Mouse (Mus musculus) ZHBTc4 (cell line): ENCODE results near the gene Emd.

Source experiments
- DNase-seq: peaks from one replicate; pipeline ENCODE4 v3.0.0-alpha.2; 2011; ENCODE audit warnings: low read depth, low spot score

Emd gene

GRCm38 (mm10) chrX:74273422-74274322 lies 19.2 kb downstream of the Emd start:
- DNase-seq, result peak; percentile 67

GRCm38 (mm10) chrX:74277916-74278315 lies 23.4 kb downstream of the Emd start:
- DNase-seq, result no peak

- no peak for DNase-seq
These were observed 26.7 kb downstream of the Emd start for GRCm38 (mm10) chrX:74281041-74281731.

- DNase-seq, result peak; percentile 88
These were observed 27.4 kb downstream of the Emd start, which contains the start of the genes Taz and Dnase1l1 for GRCm38 (mm10) chrX:74281732-74282394. TSS of gene Taz (plus strand) at chrX:74281912. TSS of gene Dnase1l1 (minus strand) at chrX:74282337.

- peak; percentile 93 for DNase-seq
These were observed 28.1 kb downstream of the Emd start for GRCm38 (mm10) chrX:74282395-74283091.

- DNase-seq, result no peak
These were observed 28.6 kb downstream of the Emd start for GRCm38 (mm10) chrX:74283092-74283437.

- no peak for DNase-seq
These were observed 38.9 kb downstream of the Emd start for GRCm38 (mm10) chrX:74293431-74293830.

- peak; percentile 97 for DNase-seq
These were observed 42.3 kb downstream of the Emd start, which contains the start of gene Atp6ap1 for GRCm38 (mm10) chrX:74296538-74297448. TSS of gene Atp6ap1 (plus strand) at chrX:74297097.

GRCm38 (mm10) chrX:74298348-74298747 lies 43.9 kb downstream of the Emd start:
- DNase-seq, result no peak

- no peak for DNase-seq
These were observed 45.2 kb downstream of the Emd start for GRCm38 (mm10) chrX:74299721-74300120.

- peak; percentile 93 for DNase-seq
These were observed 50.6 kb downstream of the Emd start, which contains the start of gene Gdi1 for GRCm38 (mm10) chrX:74304867-74305700. TSS of gene Gdi1 (plus strand) at chrX:74304998.
